Mouse (Mus musculus) embryo, embryonic 11.5 days (tissue): ENCODE data around the gene Ppfia4.

Experiments
- DNase-seq: peaks from one replicate; pipeline ENCODE4 v3.0.0-alpha.2; 2012; ENCODE audit warnings: low read depth, low spot score

Gene Ppfia4

GRCm38 (mm10) chr1:134302568-134303238 lies 30.0 kb downstream of the Ppfia4 start:
- no peak for DNase-seq

- no peak for DNase-seq
Observed at GRCm38 (mm10) chr1:134298636-134299411, 33.9 kb downstream of the Ppfia4 start.

DNA sequence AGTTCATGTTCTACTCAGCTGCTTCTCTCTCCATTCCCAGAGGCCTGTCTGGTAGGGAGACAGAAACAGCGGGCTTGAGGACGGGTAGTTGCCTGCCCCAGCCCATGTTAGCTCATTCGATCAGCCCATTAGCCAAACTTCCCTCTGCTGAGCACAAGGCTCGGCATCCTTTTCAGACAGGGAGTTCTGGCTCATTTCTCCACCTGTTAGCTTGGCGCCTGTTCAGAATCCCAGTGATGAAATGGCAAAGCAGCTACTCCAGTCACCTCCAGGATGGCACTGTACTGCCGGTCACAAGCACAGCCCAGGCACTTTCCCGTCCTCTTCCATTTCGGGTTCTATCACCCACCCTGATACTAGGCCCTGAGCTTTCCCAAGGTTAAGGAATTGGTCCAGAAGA lies 35.5 kb downstream of the Ppfia4 start:
- DNase-seq = no peak

DNA sequence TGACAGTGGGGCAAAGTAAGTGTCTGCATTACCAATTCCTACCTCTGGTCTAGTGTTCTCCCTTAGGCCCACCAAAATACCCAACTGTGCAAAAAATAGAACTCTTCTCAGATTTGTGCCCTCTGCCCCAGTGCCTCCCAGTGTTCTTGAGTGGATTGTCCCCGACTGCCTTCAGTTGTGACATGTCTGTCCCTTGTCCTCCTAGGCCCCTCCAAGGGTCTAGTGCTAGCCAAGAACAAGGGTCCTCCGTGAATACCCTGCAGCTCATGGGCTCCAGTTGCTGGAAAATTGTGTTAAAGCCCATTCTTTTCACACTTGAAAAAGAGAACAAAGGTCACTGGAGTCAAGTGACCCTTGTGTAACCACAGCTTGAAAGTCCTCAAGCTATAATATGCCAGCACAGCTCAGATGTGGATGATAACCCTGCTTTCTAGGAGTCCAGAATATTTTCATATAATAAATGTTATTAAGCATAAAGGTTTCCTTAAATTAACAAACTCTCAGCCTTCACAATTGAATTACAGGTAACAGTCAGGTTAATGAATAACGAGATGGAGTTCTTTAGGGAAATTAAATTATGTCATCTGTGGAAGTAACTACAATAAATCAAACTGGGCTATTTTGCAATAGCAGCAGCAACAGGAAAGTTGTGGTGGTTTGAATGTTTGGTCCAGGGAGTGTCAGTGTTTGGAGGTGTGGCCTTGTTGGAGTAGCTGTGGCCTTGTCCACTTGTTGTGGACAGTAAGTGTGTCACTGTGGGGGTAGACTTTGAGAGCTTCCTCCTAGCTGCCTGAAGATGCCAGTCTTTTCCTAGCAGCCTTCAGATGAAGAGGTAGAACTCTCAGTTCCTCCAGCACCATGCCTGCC lies 38.8 kb downstream of the Ppfia4 start:
- DNase-seq = no peak

GRCm38 (mm10) chr1:134293276-134293675 lies 39.5 kb downstream of the Ppfia4 start:
- no peak for DNase-seq

GRCm38 (mm10) chr1:134292601-134293000 lies 40.1 kb downstream of the Ppfia4 start:
- no peak for DNase-seq

GRCm38 (mm10) chr1:134292073-134292472 lies 40.7 kb downstream of the Ppfia4 start:
- DNase-seq = no peak

- DNase-seq = no peak
Observed at GRCm38 (mm10) chr1:134291555-134291954, 41.2 kb downstream of the Ppfia4 start.

DNA sequence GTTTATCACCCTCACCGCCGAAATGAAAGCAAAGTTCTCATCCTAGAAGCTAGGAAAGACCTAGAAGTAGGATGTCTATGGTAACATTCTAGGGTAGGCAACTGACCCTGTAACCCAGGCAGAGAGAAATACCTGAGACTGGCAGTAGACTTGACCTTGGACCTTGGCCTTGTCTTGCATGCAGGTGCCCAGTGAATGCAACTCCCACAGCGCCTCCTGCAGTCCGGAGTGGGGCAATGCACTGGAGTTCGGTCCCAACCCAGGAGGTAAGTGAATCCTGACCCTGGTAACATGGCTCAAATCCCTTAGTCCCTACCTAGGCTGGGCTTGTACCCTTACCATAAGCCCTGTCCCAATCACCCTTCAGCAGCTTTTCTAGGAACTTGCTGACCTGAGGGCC lies 41.8 kb downstream of the Ppfia4 start:
- no peak for DNase-seq

DNA sequence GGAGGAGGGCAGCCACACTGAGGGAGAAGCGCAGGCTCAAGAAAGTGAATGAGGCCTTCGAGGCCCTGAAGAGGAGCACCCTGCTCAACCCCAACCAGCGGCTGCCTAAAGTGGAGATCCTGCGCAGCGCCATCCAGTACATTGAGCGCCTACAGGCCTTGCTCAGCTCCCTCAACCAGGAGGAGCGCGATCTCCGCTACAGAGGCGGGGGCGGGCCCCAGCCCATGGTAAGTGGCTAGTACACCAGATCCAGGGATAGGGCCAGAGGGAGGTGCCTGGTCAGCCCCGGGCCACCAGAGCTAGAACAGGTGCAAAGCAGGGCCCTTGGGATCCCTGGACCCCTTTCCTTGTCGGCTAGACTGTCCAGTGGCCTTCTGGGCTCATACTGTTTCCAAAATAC lies 42.4 kb downstream of the Ppfia4 start:
- no peak for DNase-seq

GRCm38 (mm10) chr1:134289598-134290099 lies 43.1 kb downstream of the Ppfia4 start, which contains the start of gene Myog:
Gene Myog (plus strand): TSS chr1:134289989.
- no peak for DNase-seq

DNA sequence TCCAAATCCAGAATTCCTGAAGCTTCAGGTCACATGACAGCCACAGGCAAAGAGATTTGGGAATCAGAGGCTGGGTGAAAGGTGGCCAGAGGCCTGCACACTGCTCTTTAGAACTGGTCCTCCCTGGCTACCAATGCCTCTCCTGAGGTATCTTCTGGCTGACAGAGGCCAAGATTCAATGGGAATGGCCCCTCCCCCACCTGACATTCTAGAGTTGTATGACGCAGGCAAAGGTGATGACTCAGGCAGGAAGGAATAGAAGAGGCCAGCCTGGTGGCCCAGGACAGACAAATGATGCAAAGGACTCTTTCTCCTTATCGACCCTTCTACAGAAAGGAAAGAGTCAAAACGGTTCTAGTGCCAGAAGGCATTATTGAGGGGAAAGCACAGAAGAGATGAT lies 44.5 kb downstream of the Ppfia4 start:
- no peak for DNase-seq

DNA sequence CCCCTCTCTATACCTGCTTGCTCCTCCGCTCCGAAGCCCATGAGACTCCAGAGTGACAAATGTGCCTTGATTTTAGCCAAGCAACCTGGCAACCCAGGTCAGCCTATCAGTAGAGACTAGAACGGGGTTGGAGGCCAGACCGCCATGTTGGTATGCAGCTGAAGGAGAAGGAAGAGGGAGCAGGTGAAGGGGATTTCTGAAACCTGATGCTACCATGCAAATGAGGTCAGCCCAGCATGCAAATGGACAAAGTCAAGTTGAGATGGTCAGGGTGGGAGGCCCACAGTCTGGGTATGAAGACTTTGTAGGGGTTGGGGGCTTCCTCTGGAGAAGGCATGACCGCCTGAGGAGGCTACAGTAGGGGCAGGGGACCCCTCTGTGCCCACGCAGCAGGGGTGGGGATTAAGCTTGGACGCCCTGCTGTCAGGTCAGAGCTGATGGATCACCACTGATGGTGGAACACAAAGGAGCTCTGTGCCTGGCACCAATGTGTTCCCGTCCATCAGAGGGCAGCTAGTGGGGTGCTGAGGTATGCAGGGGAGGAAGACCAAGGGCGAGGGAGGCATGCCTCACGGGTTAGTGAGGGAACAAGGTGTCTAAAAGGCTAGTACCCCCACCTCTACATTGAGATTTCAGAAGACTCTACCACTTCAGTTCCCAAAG lies 47.1 kb downstream of the Ppfia4 start:
- no peak for DNase-seq

GRCm38 (mm10) chr1:134283108-134283507 lies 49.6 kb downstream of the Ppfia4 start:
- DNase-seq = no peak

GRCm38 (mm10) chr1:134282342-134282741 lies 50.4 kb downstream of the Ppfia4 start:
- no peak for DNase-seq

GRCm38 (mm10) chr1:134281563-134281962 lies 51.2 kb downstream of the Ppfia4 start:
- DNase-seq = no peak

DNA sequence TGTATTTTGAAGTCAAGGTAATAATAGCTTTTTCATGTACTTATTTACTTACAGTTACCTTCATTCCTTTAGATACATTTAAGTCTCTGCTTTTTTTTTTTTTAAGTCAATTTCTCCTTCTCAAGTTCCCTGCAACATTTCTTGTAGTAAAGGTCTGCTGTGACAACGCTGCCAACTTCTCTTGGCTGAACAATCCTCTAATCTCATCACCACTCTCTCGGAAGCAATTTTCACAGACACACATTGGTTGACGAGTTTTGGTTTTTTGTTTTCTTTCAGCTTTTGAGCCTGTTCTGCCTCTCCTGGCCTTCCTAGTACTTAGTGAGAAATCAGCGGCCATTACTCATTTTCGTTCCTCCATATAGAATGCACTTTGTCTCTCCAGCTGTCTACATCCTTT lies 52.6 kb downstream of the Ppfia4 start:
- DNase-seq = no peak

- no peak for DNase-seq
Observed at GRCm38 (mm10) chr1:134276823-134277222, 55.9 kb downstream of the Ppfia4 start.

DNA sequence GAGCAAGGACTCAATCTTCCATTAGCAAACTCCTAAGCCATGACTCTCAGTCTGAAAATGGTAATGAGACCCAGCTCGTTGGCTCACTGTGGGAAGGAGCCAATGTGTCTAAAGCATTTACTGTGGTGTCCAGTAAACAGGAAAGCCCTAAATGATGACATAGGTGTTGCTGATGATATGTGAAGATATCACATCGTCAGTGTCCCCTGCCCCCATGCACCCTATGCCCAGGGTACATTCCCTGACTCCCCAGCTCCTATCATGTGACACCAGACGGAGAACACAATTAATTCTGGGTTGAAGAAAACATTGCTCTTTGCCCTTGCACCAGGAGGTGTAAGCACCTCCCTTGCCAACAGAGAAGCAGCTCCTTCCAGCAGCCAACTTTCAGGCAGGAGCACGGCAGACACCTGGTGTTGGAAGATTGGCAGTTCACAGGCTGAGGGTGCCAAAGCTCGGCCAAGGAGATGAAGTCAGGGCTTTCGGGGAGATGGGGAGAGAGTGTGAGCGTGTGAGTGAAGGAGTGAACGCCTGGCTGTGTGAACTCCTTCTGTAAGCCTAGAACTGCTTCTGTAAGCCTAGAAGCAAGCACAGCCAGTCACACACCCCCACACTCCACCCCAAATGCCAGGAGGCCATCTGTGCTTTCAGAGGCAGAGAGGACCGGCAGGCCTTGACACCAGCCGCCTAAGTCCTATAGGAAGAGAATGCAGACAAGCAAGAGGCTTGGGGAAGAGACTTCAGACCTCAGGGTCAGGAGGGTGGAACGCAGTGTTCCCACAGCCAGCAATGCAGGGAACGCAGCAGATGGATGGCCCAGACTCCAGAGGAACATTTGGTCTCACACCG lies 56.9 kb downstream of the Ppfia4 start:
- DNase-seq = no peak

DNA sequence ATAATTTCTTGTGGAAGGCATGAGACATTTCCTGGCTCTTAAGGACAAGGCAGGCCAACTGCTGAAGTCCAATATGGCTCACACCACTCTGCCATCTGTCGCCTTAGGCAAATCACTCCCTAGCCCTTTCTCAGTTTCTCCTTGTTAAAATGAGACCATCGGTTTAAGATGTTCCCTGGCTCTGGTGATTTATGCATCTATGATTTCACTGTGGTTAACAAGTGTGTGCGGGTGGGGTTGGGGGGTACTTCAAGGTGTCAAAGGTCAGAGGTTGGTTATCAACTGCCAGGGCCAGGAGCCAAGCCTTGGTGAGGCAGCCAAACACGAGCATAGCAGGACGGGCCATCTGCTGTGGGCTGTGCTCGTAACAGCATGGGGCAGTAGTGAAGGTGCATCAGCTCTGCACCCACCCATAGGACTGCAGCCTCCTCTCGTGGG lies 58.2 kb downstream of the Ppfia4 start:
- DNase-seq = no peak
